Mouse (Mus musculus) G1E (cell line): ENCODE data around the gene Trim28.

Experiments
- CTCF ChIP-seq: IDR thresholded peaks from 2 replicates; pipeline ENCODE4 v1.5.1; 2012; ENCODE audit warnings: low read depth, low read length, inconsistent platforms, mixed read lengths
- GATA1 ChIP-seq: IDR thresholded peaks from 2 replicates; pipeline ENCODE4 v1.6.1; 2012; ENCODE audit warnings: borderline replicate concordance, low read length, inconsistent platforms, mixed read lengths
- GATA2 ChIP-seq: IDR thresholded peaks from 2 replicates; pipeline ENCODE4 v1.6.1; 2012; ENCODE audit warnings: low read depth, low read length, inconsistent platforms, borderline replicate concordance
- POLR2AphosphoS5 ChIP-seq: IDR thresholded peaks from 2 replicates; pipeline ENCODE4 v1.6.1; 2012; ENCODE audit warnings: low read depth, low read length, inconsistent platforms; ENCODE audit not compliant: insufficient replicate concordance
- TAL1 ChIP-seq: conservative IDR thresholded peaks from 2 replicates; pipeline ENCODE4 v1.6.1; 2012; ENCODE audit warnings: low read depth, low read length, inconsistent platforms, mixed read lengths

- TF ChIP-seq CTCF (no peak), TAL1 (no peak), POLR2AphosphoS5 (no peak), GATA1 (no peak), GATA2 (no peak)
Observed at GRCm38 (mm10) chr7:13042511-13042910, 43.6 kb downstream of the Trim28 start.
